Mouse (Mus musculus) neural tube, embryonic 15.5 days (tissue): ENCODE results near the gene Sgms2. TPM values are rescaled to one million over a fixed set of nuclear protein-coding genes. Genes with fewer than 3 reads are reported as not detected.

Experiments
- ATAC-seq: fragments of 200-750 bp; cut with Nextera tagmentation; 2 replicates; pipeline ENCODE4 v1.8.0; 2017; ENCODE audit warnings: mild to moderate bottlenecking, moderate TSS enrichment, moderate library complexity; ENCODE audit not compliant: low FRiP score
- H3K27ac ChIP-seq: fragments of 300-500 bp; sonication (generic); replicated peaks from 2 replicates; pipeline ENCODE4 v1.5.1; 2015; ENCODE audit warnings: mild to moderate bottlenecking, inconsistent platforms
- H3K27me3 ChIP-seq: fragments of 300-500 bp; sonication (generic); replicated peaks from 2 replicates; pipeline ENCODE4 v1.6.1; 2015; ENCODE audit warnings: inconsistent platforms
- H3K36me3 ChIP-seq: fragments of 300-500 bp; sonication (generic); 2 replicates; pipeline ENCODE4 v1.6.1; 2015; ENCODE audit warnings: inconsistent platforms
- H3K4me1 ChIP-seq: fragments of 300-500 bp; sonication (generic); 2 replicates; pipeline ENCODE4 v1.6.1; 2015; ENCODE audit warnings: inconsistent platforms
- H3K4me2 ChIP-seq: fragments of 300-500 bp; sonication (generic); 2 replicates; pipeline ENCODE4 v1.6.1; 2015; ENCODE audit warnings: inconsistent platforms, mild to moderate bottlenecking, moderate library complexity
- H3K4me3 ChIP-seq: fragments of 300-500 bp; sonication (generic); replicated peaks from 2 replicates; pipeline ENCODE4 v1.5.1; 2015; ENCODE audit warnings: mild to moderate bottlenecking, inconsistent platforms
- H3K9ac ChIP-seq: fragments of 300-500 bp; sonication (generic); replicated peaks from 2 replicates; pipeline ENCODE4 v1.6.1; 2015; ENCODE audit warnings: mild to moderate bottlenecking, inconsistent platforms
- H3K9me3 ChIP-seq: fragments of 300-500 bp; sonication (generic); replicated peaks from 2 replicates; pipeline ENCODE4 v1.6.1; 2016; ENCODE audit warnings: inconsistent platforms
- WGBS: fragments of 180-500 bp; shearing (Covaris S2); methylation state at CpG from one replicate; pipeline ENCODE4 v1.1.7; 2015; ENCODE audit warnings: mixed read lengths; 5-methylcytosine and 5-hydroxymethylcytosine counted together
- polyA plus RNA-seq: library from polyadenylated mRNA; unstranded; fragments of >200 nt; fragmentation: Nextera tagmentation; extraction: Ambion mirVana; gene quantifications from 2 replicates; pipeline ENCODE4 v1.2.1, GENCODE M21; 2015

Sgms2 gene
- polyA plus RNA-seq, 1 experiment from 2014 or later: 1.8 TPM

DNA sequence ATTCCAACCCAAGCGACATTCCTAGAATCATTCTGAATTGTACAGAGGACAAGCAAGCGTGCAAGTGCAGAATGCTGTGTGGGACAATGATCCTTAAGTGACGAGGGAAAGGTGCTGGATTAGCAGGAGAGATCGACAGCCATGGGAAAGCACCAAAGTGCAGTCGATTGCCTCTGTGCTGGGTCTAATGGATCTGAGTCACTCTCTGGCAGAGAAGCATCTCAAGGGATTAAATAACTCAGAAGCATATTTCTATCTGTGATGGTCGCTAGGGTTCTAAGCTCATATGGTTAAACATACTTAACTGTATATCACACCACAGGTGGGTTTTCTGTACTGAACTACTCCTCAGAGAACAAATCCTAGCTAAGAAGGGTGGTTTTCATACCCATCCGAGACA, 118.2 kb downstream of the Sgms2 start:
- Histone ChIP-seq H3K9me3 (no peaks in the 10 kb centered on the region), H3K9ac (no peak overlapping the region), H3K4me2 (no peak overlapping the region), H3K4me3 (no peak overlapping the region), H3K27me3 (no peaks in the 10 kb centered on the region), H3K27ac (no peak overlapping the region), H3K36me3 (no peaks in the 10 kb centered on the region), H3K4me1 (no peaks in the 10 kb centered on the region)
- WGBS: 85% methylated on average over 7 of the region's 7 CpGs
- no peak for ATAC-seq

DNA sequence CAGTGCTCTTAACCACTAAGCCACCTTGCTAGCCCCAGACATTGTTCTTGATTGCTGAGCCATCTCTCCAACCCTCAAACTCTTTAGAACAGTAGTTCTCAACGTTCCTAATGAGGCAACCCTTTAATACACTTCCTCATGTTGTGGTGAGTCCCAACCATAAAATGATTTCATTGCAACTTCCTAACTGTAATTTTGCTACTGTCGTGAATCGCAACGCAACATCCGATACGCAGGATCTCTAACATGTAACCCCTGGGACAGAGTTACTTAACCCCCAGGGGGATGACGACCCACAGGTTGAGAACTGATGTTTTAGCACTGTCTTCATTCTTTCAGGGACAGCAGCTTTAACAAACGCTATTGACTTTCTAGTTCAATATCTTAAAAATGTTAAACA, 122.5 kb downstream of the Sgms2 start:
- H3K4me2 ChIP-seq: no peak overlapping the region
- peaks cover 5% of the 10 kb centered on the region; the same call in 1 of the 2 replicates for H3K4me1 ChIP-seq
- no peaks in the 10 kb centered on the region for H3K27me3 ChIP-seq
- no peaks in the 10 kb centered on the region for H3K9me3 ChIP-seq
- no peak for ATAC-seq
- H3K4me3 ChIP-seq: no peak overlapping the region
- no peaks in the 10 kb centered on the region for H3K36me3 ChIP-seq
- no peak overlapping the region for H3K27ac ChIP-seq
- H3K9ac ChIP-seq: no peak overlapping the region
- WGBS: 92% methylated on average over 8 of the region's 8 CpGs

DNA sequence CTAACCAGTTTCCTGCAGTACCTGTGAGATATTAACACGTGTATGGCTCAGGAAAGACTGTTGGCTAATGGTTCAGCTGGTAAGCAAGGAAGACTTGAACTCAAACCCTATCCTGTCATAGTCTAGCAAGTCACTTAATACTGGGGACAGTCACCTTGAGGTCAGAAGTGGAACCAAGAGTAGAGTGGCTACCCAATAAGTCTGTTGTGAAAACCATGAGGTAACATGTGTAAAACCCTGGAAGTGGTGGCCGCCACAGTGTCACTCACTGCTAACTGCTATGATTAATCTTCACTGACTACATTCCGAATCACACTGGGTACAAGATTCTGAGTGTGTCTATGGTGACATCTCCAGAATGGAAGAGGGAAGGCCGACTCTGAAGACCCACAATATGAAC, 123.8 kb downstream of the Sgms2 start:
- no peak overlapping the region for H3K27ac ChIP-seq
- H3K36me3 ChIP-seq: no peaks in the 10 kb centered on the region
- H3K9ac ChIP-seq: no peak overlapping the region
- H3K4me3 ChIP-seq: no peak overlapping the region
- WGBS: 89% methylated on average over 4 of the region's 4 CpGs
- H3K27me3 ChIP-seq: no peaks in the 10 kb centered on the region
- peaks cover 5% of the 10 kb centered on the region; the same call in 1 of the 2 replicates for H3K4me1 ChIP-seq
- H3K4me2 ChIP-seq: no peak overlapping the region
- no peak for ATAC-seq
- no peaks in the 10 kb centered on the region for H3K9me3 ChIP-seq

DNA sequence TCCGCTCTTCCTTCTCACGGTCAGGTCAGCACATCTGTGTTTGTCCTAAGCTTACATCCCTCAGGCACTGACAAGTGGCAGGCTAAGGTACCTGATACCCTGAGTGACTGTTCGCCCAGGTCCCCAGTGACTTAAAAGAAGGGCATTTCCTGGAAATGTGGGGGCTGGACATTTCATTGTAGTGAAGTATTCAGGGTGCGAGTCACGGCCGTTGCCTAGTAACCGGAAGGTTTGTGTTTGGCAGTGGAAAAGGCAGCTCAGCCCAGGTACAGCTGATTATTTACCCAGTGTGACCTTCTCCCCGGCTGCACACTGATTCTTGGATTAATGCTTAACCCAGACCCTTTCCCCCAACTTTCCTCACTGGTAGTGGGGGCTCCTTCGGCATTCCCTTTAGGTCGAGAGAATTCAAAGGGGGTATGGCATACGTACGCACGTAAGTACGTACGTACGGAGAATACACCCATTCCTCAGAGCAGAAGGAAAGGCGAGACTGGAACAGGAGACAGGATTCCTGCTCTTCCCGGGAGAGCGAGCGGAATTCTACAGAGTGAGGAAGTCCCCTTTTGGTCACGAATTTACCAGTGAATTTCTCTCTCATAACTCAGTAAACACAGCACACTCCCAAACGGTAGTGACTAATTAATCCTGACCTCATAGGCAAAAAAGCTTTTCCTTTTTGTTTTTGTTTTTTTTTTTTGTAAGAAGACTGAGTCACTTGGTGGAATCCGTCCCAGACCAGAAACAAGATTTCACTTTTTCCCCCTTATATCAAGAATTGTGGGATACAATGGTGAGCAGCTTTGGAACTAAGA, 126.4 kb downstream of the Sgms2 start:
- no peak for ATAC-seq
- Histone ChIP-seq H3K36me3 (no peaks in the 10 kb centered on the region), H3K9ac (no peak overlapping the region), H3K4me3 (no peak overlapping the region), H3K27ac (no peak overlapping the region), H3K4me2 (no peak overlapping the region), H3K4me1 (peaks cover 5% of the 10 kb centered on the region; the same call in 1 of the 2 replicates), H3K9me3 (no peaks in the 10 kb centered on the region), H3K27me3 (no peaks in the 10 kb centered on the region)
- 70% methylated on average over 23 of the region's 23 CpGs for WGBS

DNA sequence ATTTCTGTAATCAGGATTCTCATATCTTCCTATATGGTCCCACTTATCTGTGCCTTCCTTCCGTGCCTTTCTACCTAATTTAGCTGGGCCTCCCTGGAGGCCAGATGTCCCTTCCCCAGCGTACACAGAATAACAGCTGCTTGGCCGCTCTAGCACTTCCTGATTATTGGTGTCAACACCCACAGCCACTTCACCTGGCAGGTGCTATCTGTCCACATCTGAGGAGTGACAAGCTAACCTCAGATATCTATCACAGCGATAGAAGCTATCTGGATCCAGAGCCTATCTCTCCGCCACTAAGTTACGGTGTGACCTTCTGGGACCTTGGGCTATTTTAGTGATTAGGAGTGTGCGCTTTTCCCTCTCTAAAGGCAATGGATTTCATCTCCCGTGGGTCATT, 127.0 kb downstream of the Sgms2 start:
- Histone ChIP-seq H3K4me3 (no peak overlapping the region), H3K27ac (no peak overlapping the region), H3K4me1 (peaks cover 5% of the 10 kb centered on the region; the same call in 1 of the 2 replicates), H3K9me3 (no peaks in the 10 kb centered on the region), H3K4me2 (no peak overlapping the region), H3K27me3 (no peaks in the 10 kb centered on the region), H3K9ac (no peak overlapping the region), H3K36me3 (no peaks in the 10 kb centered on the region)
- ATAC-seq: no peak
- 73% methylated on average over 8 of the region's 8 CpGs for WGBS

DNA sequence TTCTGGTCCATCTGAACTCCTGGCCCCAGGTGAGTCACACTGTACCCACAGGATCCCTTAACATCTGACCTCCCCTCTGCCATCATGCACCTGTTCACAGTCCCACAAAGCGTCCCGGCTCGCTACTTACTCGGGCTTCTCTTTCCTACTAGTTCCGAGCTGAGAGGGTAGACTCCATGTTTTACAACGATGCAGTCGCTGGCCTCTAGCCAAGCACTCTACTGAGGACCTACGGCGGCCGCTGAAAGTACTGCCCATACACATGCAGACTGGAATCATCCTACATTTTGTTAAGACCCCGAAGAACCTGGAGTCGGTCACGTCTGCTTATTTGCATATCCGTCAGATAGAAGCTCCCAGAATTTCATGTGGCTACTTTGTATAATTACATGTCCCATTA, 127.6 kb downstream of the Sgms2 start:
- H3K27me3 ChIP-seq: no peaks in the 10 kb centered on the region
- no peaks in the 10 kb centered on the region for H3K9me3 ChIP-seq
- H3K27ac ChIP-seq: no peak overlapping the region
- 88% methylated on average over 14 of the region's 14 CpGs for WGBS
- H3K4me3 ChIP-seq: no peak overlapping the region
- no peak overlapping the region for H3K4me2 ChIP-seq
- ATAC-seq: no peak
- peaks cover 5% of the 10 kb centered on the region; the same call in 1 of the 2 replicates for H3K4me1 ChIP-seq
- no peaks in the 10 kb centered on the region for H3K36me3 ChIP-seq
- H3K9ac ChIP-seq: no peak overlapping the region

DNA sequence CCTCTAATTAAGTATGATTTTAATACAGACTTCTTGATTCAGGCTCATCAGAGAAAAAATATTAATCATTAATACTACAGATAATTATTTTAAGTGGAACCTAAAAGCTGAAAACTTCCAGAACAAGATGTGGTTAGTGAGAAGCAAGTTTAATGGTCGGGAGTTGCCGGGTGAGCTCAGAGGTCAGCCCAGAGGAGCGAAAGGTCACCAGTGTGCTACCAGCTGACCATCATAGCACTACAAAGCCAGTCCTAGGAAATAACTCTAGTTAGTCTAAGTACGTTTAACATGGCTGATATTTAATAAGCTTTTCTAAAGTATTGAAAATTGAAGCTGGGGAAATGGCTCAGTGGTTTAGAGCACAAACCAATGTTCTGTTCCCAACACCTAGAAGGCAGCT, 129.3 kb downstream of the Sgms2 start:
- Histone ChIP-seq H3K9me3 (no peaks in the 10 kb centered on the region), H3K4me2 (no peak overlapping the region), H3K27ac (no peak overlapping the region), H3K9ac (no peak overlapping the region), H3K27me3 (no peaks in the 10 kb centered on the region), H3K4me1 (peaks cover 5% of the 10 kb centered on the region; the same call in 1 of the 2 replicates), H3K4me3 (no peak overlapping the region), H3K36me3 (no peaks in the 10 kb centered on the region)
- ATAC-seq: no peak
- WGBS: 86% methylated on average over 4 of the region's 4 CpGs

DNA sequence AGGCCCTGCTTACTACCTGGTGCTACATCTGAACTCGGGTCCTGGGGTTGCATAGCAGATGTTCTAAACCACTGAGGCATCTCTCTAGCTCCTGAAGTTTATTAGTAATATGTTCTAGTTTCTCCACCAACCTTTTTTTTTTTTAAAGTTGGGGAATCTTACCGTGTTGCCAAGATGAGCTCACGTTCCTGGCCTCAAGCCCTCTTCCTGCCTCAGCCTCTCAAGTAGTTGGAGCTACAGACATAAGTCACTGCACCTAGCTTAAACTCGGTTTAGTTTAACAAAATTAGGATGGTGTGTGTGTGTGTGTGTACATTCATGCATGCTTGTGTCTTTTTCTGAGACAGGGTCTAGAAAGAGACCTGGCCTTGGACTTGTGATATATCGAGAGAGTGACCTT, 132.2 kb downstream of the Sgms2 start:
- 88% methylated on average over 5 of the region's 5 CpGs for WGBS
- Histone ChIP-seq H3K27me3 (no peaks in the 10 kb centered on the region), H3K9me3 (no peaks in the 10 kb centered on the region), H3K4me3 (no peak overlapping the region), H3K4me2 (no peak overlapping the region), H3K9ac (no peak overlapping the region), H3K4me1 (no peaks in the 10 kb centered on the region), H3K27ac (no peak overlapping the region), H3K36me3 (no peaks in the 10 kb centered on the region)
- no peak for ATAC-seq

DNA sequence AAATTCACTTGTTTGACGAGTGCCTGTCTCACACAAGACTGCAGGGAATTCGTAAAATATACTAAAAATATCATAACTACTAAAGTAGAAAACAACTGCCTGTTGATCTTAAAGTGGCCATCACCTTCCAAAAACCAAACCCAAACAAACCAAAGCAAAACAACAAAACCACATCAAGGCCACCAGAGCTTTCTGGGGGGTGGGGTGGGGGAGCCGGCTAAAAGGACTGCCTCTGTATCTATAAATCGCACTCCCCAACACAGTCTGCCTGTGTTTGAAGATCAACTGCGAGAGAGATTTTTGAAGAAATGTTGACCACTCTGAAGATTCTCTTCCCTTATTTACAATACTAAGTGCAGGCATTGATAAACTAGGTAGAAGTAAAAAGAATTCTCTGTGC, 133.0 kb downstream of the Sgms2 start:
- Histone ChIP-seq H3K27me3 (no peaks in the 10 kb centered on the region), H3K9ac (no peak overlapping the region), H3K9me3 (no peaks in the 10 kb centered on the region), H3K4me1 (no peaks in the 10 kb centered on the region), H3K36me3 (no peaks in the 10 kb centered on the region), H3K4me3 (no peak overlapping the region), H3K27ac (no peak overlapping the region), H3K4me2 (no peak overlapping the region)
- 80% methylated on average over 5 of the region's 5 CpGs for WGBS
- no peak for ATAC-seq

DNA sequence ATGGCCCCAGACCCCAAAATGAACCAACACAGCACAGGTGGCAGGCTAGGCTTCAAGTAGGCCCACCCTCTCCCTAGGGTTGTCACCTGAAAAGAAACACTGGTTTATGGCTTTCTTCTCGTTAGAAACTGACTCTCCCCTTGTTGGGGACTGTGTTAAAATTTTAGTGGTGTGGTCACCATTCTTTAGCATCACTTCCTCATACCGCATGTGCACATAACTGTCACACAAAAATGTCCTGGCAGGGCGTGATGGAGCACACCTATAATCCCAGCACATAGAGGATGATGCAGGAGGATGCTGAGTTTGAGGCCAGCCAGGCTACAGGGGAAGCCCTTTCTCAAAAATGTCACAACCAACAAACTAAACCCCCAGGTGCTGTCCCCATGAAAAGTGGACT, 133.6 kb downstream of the Sgms2 start:
- Histone ChIP-seq H3K9ac (no peak overlapping the region), H3K4me3 (no peak overlapping the region), H3K4me2 (no peak overlapping the region), H3K27ac (no peak overlapping the region), H3K27me3 (no peaks in the 10 kb centered on the region), H3K36me3 (no peaks in the 10 kb centered on the region), H3K9me3 (no peaks in the 10 kb centered on the region), H3K4me1 (no peaks in the 10 kb centered on the region)
- WGBS: 74% methylated on average over 3 of the region's 3 CpGs
- no peak for ATAC-seq

DNA sequence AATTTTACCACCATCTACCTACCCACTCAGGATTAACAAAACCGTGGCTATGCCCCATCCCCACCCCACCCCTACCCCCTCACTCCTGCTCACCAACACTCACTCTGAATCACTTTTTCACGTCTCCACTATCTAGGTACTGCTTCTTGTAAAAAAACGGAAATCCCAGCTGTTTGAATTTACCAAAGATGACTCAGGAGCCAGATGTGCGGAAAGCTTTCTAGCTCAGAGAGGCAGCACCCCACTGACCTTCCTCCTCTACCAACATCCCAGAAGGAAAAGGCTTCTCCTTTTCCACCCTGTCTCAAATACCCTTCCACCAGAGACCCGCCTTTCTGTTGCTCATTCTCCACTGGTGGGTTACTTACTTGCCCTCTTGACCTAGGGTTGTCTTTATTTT, 135.2 kb downstream of the Sgms2 start:
- H3K4me1 ChIP-seq: no peaks in the 10 kb centered on the region
- H3K9ac ChIP-seq: no peak overlapping the region
- no peak for ATAC-seq
- H3K9me3 ChIP-seq: no peaks in the 10 kb centered on the region
- 76% methylated on average over 5 of the region's 5 CpGs for WGBS
- no peaks in the 10 kb centered on the region for H3K27me3 ChIP-seq
- no peaks in the 10 kb centered on the region for H3K36me3 ChIP-seq
- H3K27ac ChIP-seq: no peak overlapping the region
- no peak overlapping the region for H3K4me3 ChIP-seq
- no peak overlapping the region for H3K4me2 ChIP-seq

DNA sequence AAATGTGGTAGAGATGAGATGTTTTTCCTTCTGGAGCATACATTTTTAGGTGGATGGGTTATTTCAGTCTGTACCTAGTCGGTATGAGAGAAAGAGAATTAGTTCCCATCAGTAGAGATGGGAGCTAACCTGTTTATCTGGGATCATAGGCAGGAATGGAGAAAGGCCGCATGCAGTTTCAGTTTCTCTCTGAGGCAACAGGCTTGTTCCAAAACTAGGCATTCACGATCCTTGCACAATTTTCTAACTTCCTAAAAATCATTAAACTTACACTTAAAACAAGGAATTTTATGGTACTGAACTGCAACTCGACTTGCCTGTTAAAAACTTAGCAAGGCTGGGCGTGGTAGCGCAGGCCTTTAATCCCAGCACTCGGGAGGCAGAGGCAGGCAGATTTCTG, 140.7 kb downstream of the Sgms2 start:
- Histone ChIP-seq H3K36me3 (no peaks in the 10 kb centered on the region), H3K27me3 (no peaks in the 10 kb centered on the region), H3K4me3 (no peak overlapping the region), H3K9ac (no peak overlapping the region), H3K9me3 (no peaks in the 10 kb centered on the region), H3K4me1 (no peaks in the 10 kb centered on the region), H3K4me2 (no peak overlapping the region), H3K27ac (no peak overlapping the region)
- WGBS: 95% methylated on average over 7 of the region's 7 CpGs
- no peak for ATAC-seq
